Mouse (Mus musculus) kidney, adult 8-10 months (tissue): ENCODE measurements around the gene 4930407I10Rik.

ENCODE experiments used
- DNase-seq, 2 experiments: peaks; one replicate each; pipeline ENCODE4 v3.0.0; 2022

4930407I10Rik gene

DNA sequence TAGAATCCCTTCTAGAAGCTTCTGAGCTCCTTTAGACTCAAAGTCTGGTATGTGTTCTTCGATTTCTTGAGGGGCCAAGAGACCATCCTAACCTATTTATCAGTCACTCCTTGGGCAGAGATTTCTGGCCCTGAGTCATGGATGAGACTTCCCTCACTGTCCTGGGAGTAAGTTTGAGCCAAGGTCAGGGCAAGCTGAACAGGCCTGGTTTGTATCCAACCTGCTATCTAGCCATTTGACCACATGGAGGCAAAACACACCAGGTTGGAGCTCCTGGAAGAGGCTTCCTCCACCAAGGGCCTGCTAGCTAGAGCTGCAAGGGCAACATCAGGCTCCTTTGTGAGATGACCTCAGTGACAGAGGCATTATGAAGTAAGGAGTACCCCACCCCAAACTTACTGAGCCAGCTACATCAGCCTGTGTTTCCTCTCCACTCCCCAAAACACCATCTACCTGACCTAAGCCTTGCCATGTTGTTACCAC is at the start of gene 4930407I10Rik:
Gene 4930407I10Rik, plus strand, starts transcription at position 433 of the 483 bp plus-strand sequence.
- no peak for DNase-seq

DNA sequence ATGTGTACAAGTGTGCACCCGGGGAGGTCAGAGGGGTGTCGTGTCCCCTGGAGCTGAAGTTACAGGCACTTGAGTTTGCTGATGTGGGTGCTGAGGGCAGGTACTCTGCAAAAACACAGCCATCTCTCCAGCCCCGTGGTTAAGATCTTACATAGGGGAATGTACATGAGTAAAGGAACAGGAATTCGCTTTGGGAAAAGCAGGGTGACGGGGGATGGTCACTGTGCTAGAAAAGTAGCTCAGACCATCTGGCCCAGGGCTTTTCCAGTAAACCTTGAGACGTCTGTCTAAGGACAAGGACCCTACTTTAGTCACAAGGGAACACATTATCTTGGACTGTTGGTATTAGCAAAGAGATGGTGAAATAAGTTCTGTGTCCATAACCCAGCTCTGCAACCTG is 47.0 kb upstream of the 4930407I10Rik start:
- no peak for DNase-seq

- no peak for DNase-seq
These were observed 44.1 kb upstream of the 4930407I10Rik start for GRCm38 (mm10) chr15:82014745-82015391.

GRCm38 (mm10) chr15:82015392-82016100 is 43.4 kb upstream of the 4930407I10Rik start:
- peak; percentile 28 to 41 for DNase-seq

DNA sequence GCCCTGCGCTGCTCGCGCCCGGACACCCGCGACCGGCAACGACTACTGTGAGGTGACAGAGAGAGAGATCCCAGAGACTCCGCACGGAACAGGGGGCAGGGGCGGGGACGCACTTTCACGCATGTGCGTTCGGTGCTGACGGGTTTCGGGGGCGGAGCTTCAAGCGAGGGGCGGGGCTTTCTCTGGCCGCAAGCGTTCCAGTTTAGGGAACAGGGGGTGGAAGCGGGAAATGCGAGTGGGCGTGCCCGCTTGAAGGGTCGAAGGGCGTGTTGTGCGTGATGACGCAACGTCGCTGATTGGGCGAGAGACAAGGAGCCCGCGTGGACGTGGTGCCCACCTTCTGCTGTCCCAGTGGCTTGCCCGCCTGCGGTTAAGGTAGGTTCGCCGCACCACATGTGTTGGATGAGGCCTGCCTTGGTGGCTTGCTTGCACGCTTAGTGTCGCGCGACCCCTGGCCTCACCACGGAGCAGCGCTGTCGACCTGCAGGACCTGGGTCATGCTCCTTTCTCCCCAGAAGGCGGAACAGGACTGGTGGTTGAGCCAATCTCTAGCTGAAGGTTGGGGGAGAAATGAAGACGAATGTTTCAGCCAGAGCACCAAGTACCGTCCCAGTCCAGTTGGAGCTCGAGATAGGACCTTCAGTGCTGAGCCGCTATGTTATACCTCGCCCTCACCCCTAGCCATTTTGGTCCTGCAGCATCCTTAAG is 42.7 kb upstream of the 4930407I10Rik start:
- peak; percentile 99 to 100 for DNase-seq

GRCm38 (mm10) chr15:82016830-82017229 is 42.1 kb upstream of the 4930407I10Rik start:
- no peak for DNase-seq

GRCm38 (mm10) chr15:82017461-82017860 is 41.5 kb upstream of the 4930407I10Rik start:
- DNase-seq, result no peak

DNA sequence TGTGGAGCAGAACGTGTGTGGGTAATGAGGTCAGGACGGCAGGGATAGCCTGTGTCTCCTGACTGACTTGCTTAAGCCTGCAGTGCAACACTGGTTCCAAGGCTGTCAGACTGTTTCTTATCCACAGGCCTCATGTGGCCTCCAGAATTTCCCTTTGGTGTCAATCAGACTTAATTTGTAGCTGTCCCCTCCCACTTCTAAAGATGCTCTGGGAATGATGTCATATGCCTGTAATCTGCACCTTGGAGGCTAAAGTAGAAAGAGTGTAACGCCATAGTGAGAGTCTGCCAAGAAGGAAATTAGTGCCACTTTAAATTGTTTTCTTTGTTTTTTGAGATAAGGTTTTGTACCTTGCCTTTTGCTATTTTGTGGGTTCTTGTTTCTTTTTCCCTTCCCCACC is 39.7 kb upstream of the 4930407I10Rik start:
- DNase-seq, result no peak

- no peak for DNase-seq
These were observed 36.3 kb upstream of the 4930407I10Rik start for GRCm38 (mm10) chr15:82022535-82023088.

DNA sequence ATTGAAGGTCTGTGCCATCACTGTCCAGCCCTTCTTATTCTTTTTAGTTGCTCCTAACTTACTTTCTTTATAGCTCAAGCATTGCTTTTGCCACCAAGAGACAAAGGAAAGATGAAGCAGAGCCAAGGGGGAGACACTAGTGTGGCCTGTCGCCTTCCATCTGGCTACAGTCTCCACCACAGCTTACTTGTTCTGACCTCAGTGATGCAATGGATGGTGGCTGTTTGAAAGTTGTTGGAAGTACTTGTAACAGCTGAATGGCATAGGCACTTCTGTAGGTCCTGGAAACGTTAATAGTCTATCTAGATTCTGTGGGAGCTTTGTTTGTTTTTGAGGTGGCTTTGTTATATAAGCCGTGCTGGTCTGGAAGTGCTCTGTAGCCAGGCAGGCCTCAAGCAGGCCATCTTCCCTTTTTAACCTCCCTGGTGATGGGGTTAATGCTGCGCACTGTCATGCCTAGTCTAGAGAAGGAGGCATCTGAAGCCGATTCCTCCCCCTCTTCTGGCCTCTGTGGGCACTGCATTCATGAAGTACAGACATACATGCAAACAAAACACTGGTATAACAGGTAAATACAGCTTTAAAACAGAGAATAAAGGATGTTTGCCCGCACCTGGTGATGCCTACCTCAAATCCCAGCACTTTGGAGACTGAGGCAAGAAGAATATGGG is 34.9 kb upstream of the 4930407I10Rik start:
- DNase-seq, result no peak

DNA sequence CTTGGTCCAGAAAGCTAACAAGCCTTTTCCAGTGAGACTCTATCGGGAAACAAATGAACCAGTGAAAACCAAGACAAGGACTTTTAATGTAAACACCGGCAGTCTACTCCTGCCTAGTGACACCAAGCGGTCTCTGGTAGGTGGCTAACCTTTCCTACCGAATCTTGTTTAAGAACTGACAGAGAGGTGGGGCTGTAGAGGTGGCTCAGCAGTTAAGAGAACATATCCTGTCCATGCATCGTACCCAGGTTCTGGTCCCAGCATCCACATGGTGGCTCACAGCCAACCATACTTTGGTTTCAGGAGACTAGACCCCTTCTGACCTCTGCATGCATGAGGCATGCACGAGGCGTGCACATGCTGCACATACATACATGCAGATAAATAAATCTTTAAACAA is 31.7 kb upstream of the 4930407I10Rik start:
- no peak for DNase-seq

DNA sequence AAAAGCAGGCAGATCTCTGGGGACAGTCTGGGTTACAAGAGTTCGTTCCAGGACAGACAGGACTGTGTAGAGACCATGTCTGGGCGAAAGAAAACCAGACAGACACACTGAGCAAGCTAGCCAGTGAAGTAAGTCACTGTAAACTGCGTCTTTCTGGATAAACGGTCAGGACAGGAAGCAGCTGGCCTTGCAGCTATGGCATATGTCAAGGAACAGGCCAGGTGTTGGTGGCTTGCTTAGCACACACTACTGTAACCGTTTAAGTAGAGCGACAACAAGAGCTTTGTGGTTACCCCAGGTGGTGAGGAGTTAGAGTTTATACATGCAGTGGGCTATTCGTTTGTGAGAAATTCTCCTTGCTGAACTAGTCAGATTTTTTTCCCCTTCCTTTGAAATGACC is 31.2 kb upstream of the 4930407I10Rik start:
- no peak for DNase-seq

DNA sequence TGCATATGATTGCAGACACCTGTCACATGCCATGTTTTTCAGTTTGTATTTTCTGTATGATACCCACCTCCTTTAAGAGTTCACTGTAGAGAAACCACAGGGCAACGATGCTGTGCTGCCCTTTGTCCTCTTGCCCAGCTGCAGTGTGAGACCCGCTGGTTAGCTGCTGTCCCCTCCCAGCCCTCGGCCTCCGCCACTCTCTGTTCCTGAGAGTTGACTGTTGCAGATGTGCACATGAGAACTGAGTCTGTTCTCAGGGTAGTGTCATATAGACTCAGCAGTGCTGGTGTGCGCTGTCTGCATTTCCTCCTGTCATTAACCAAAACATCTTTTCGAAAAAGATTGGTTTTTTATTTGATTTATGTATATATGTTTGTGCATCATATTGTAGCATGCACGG is 26.6 kb upstream of the 4930407I10Rik start:
- no peak for DNase-seq

DNA sequence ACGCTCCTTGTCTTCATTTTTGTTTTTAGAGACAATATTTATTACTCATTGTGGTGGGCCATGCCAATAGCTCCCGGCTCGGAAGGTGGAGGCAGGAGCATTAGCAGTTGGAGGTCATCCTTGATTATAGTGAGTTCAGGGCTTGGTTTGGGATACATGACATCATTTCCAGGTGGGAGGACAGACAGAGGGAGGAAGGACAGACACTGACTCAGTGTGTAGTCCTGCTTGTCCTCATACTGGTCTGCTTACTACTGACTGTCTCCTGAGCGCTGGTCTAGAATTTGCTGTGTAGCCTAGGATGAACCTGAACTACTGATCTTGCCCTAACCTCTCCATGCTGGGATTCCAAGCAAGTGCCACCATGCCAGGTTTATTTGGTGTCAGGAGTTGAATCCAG is 25.2 kb upstream of the 4930407I10Rik start, which contains the start of gene Desi1:
Gene Desi1, minus strand, starts transcription at position 101 of the 400 bp plus-strand sequence.
- DNase-seq, result no peak

- DNase-seq, result no peak
These were observed 22.9 kb upstream of the 4930407I10Rik start for GRCm38 (mm10) chr15:82035904-82036689.

- peak in 1 of 2 experiments; percentile 36 for DNase-seq
These were observed 18.3 kb upstream of the 4930407I10Rik start for GRCm38 (mm10) chr15:82040650-82041049.

DNA sequence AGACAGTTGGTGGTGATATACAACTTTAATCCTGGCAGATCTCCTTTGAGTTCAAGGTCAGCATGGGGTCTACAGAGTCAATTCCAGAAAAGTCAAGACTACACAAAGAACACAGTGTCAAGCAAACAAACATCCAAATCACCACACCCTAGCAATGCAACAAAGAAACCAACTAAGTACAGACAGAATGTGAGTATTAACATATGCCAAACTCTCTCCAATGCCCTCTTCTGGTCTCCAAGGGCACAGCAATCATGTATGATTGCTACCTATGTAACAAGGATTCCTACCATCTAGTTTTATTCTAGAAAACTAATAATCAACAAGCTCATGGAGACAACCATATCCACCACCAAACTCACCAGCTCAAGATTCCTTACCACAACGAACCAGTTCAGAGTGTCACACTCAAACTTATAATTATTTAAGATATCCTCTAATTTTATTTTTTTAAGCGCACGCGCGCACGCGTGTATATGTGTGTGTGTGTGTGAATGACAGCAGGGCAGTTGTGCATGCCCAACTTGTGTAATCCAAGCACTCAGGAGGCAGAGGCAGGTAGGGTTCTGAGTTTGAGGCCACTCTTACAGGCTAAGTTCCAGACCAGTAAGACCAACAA is 14.7 kb upstream of the 4930407I10Rik start:
- no peak for DNase-seq

DNA sequence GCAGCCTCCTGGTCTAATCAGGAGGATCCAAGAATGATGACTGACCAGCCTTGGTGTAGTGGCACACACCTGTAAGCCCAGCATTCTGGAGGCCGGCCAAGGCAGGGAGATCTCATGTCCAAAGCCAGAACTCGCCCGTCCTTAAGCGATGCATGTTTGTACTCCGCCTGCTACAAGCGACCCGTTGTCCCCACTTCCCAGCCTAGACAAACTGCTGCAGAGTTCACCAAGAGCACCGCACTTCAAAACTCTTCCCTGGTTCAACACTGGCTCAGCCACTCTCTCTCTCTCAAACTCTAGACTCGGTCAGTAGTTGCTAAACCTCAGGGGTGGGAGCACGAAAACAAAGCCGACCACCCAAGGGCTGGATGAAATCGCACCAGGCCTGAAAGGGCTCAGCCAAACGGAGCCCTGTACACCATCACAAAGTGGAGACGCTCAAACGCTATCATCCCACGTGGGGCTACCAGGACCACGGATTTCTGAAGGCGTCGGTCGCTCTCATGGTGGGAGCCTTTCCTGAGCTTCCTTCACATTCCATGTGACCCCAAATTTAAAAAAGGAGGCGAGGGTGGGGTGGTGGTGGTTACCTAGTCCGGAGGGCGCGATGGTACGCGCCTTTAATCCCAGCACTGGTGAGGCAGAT is 12.6 kb upstream of the 4930407I10Rik start:
- DNase-seq, result peak in 1 of 2 experiments; percentile 19

- DNase-seq, result peak; percentile 86 to 93
These were observed 11.7 kb upstream of the 4930407I10Rik start, which contains the start of gene Snu13 for GRCm38 (mm10) chr15:82047080-82047883. Gene Snu13, minus strand, starts transcription at chr15:82047598.

- DNase-seq, result no peak
These were observed 6.4 kb upstream of the 4930407I10Rik start for GRCm38 (mm10) chr15:82052544-82052943.
